Mouse (Mus musculus) heart, embryonic 16.5 days (tissue): ENCODE measurements at regions not wholly inside any gene's neighbourhood (a gene's known extent, or its start where the extent isn't known, plus 50 kb on each side); places are given as distances from the start of the nearest gene placed in this dataset.
A peak's percentile ranks its signal among the peaks of the same experiment; 100 is the strongest.

Source experiments
- ATAC-seq: fragments of 200-750 bp; cut with Nextera tagmentation; replicated peaks from 2 replicates; pipeline ENCODE4 v1.8.0; 2017; ENCODE audit warnings: moderate number of reproducible peaks; ENCODE audit not compliant: insufficient read depth, low FRiP score; ENCODE audit errors: extremely low read depth
- H3K27ac ChIP-seq: fragments of 300-500 bp; sonication (generic); 2 replicates; pipeline ENCODE4 v1.5.1; 2014; ENCODE audit warnings: mild to moderate bottlenecking, low read length, control low read depth, moderate library complexity
- H3K27me3 ChIP-seq: fragments of 300-500 bp; sonication (generic); 2 replicates; pipeline ENCODE4 v1.6.1; 2014; ENCODE audit warnings: low read length, mixed read lengths; ENCODE audit not compliant: control insufficient read depth, insufficient read depth
- H3K36me3 ChIP-seq: fragments of 300-500 bp; sonication (generic); 2 replicates; pipeline ENCODE4 v1.6.1; 2014; ENCODE audit not compliant: control insufficient read depth, insufficient read depth
- H3K4me1 ChIP-seq: fragments of 300-500 bp; sonication (generic); 2 replicates; pipeline ENCODE4 v1.6.1; 2014; ENCODE audit warnings: low read length, mixed read lengths; ENCODE audit not compliant: control insufficient read depth, insufficient read depth
- H3K4me2 ChIP-seq: fragments of 300-500 bp; sonication (generic); 2 replicates; pipeline ENCODE4 v1.6.1; 2014; ENCODE audit warnings: low read depth, mild to moderate bottlenecking, control low read depth, low read length
- H3K4me3 ChIP-seq: fragments of 300-500 bp; sonication (generic); 2 replicates; pipeline ENCODE4 v1.5.1; 2014; ENCODE audit warnings: mild to moderate bottlenecking, control low read depth, low read length
- H3K9ac ChIP-seq: fragments of 300-500 bp; sonication (generic); 2 replicates; pipeline ENCODE4 v1.6.1; 2014; ENCODE audit warnings: low read length, control low read depth
- H3K9me3 ChIP-seq: fragments of 300-500 bp; sonication (generic); replicated peaks from 2 replicates; pipeline ENCODE4 v1.6.1; 2016; ENCODE audit warnings: low read length; ENCODE audit not compliant: control insufficient read depth
- WGBS: fragments of 180-500 bp; shearing (Covaris S2); extraction: QIAGEN DNeasy Blood & Tissue Kit; methylation state at CpG from one replicate; pipeline ENCODE4 v1.1.7; 2014; 5-methylcytosine and 5-hydroxymethylcytosine counted together

- Histone ChIP-seq H3K27ac (no peak overlapping the region), H3K27me3 (peaks cover 10% of the 10 kb centered on the region), H3K4me3 (no peak overlapping the region), H3K36me3 (no peaks in the 10 kb centered on the region), H3K9ac (no peak overlapping the region), H3K4me1 (no peaks in the 10 kb centered on the region), H3K9me3 (no peaks in the 10 kb centered on the region), H3K4me2 (no peak overlapping the region)
- WGBS: 25% methylated on average over 9 of the region's 9 CpGs
- no peak for ATAC-seq
Observed at GRCm38 (mm10) chr15:7459992-7460820, 62.0 kb upstream of the Egflam start.

- 67% methylated on average over 18 of the region's 18 CpGs for WGBS
- peaks cover 2% of the 10 kb centered on the region for H3K9me3 ChIP-seq
Observed at GRCm38 (mm10) chr15:7462549-7462948, 64.4 kb upstream of the Egflam start.

GRCm38 (mm10) chr15:7463444-7464350 lies 65.5 kb upstream of the Egflam start:
- WGBS: 72% methylated on average over 15 of the region's 15 CpGs
- H3K36me3 ChIP-seq: no peaks in the 10 kb centered on the region
- H3K4me2 ChIP-seq: no peak overlapping the region
- no peaks in the 10 kb centered on the region for H3K4me1 ChIP-seq
- no peak overlapping the region for H3K9ac ChIP-seq
- no peak overlapping the region for H3K4me3 ChIP-seq
- peaks cover 10% of the 10 kb centered on the region for H3K27me3 ChIP-seq
- H3K9me3 ChIP-seq: peaks cover 2% of the 10 kb centered on the region
- no peak overlapping the region for H3K27ac ChIP-seq
- no peak for ATAC-seq

More at GRCm38 (mm10) chr15:7462549-7462948, 64.4 kb upstream of the Egflam start:
- no peak overlapping the region for H3K4me2 ChIP-seq
- peaks cover 10% of the 10 kb centered on the region for H3K27me3 ChIP-seq
- no peak for ATAC-seq
- H3K9ac ChIP-seq: no peak overlapping the region
- H3K4me1 ChIP-seq: no peaks in the 10 kb centered on the region
- no peaks in the 10 kb centered on the region for H3K36me3 ChIP-seq
- no peak overlapping the region for H3K4me3 ChIP-seq
- no peak overlapping the region for H3K27ac ChIP-seq

DNA sequence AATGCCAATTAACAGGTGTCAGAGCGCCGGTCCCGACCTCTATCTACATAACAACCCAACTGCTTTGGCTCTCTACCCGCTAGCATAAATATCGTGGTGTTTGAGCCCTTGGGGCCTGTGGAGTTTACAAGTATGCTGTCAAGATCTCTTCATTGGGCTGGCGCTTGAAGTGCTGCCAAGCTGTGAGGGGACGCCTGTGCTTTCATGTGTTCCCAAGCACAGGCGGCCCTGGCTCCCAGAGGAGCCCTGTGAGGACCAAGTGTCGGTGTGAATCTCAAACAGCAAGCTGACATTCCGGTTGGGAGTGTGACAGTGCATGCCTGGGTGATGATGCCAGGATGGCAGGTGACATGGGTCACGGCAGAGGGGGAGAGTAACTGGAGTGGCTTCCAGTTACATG lies 82.0 kb upstream of the Egflam start:
- peaks cover 5% of the 10 kb centered on the region; the same call in 1 of the 2 replicates for H3K9me3 ChIP-seq
- peaks cover 43% of the 10 kb centered on the region for H3K27me3 ChIP-seq
- no peak overlapping the region for H3K9ac ChIP-seq
- H3K4me2 ChIP-seq: peak overlapping the region; percentile 33
- no peak overlapping the region for H3K4me3 ChIP-seq
- peak; percentile 95 for ATAC-seq
- 0 out of 2 replicates have a peak overlapping the region, but pooled peaks have one; percentile 9 for H3K27ac ChIP-seq
- H3K4me1 ChIP-seq: peaks cover 14% of the 10 kb centered on the region
- WGBS: 4% methylated on average over 11 of the region's 11 CpGs
- no peaks in the 10 kb centered on the region for H3K36me3 ChIP-seq

GRCm38 (mm10) chr15:7480792-7481210 lies 82.6 kb upstream of the Egflam start:
- H3K27me3 ChIP-seq: peaks cover 43% of the 10 kb centered on the region
- no peaks in the 10 kb centered on the region for H3K36me3 ChIP-seq
- no peak overlapping the region for H3K9ac ChIP-seq
- peaks cover 5% of the 10 kb centered on the region; the same call in 1 of the 2 replicates for H3K9me3 ChIP-seq
- H3K4me2 ChIP-seq: peak overlapping the region; percentile 3; the same call in 1 of the 2 replicates
- 0 out of 2 replicates have a peak overlapping the region, but pooled peaks have one; percentile 9 for H3K27ac ChIP-seq
- no peak; the same call in 1 of the 2 replicates for ATAC-seq
- H3K4me3 ChIP-seq: no peak overlapping the region
- WGBS: 47% methylated on average over 5 of the region's 5 CpGs
- peaks cover 14% of the 10 kb centered on the region for H3K4me1 ChIP-seq

- H3K27ac ChIP-seq: no peak overlapping the region
- H3K9ac ChIP-seq: no peak overlapping the region
- no peaks in the 10 kb centered on the region for H3K9me3 ChIP-seq
- no peak overlapping the region for H3K4me2 ChIP-seq
- WGBS: 56% methylated on average over 5 of the region's 5 CpGs
- no peak for ATAC-seq
- H3K4me3 ChIP-seq: no peak overlapping the region
- H3K27me3 ChIP-seq: peaks cover 15% of the 10 kb centered on the region; the same call in 1 of the 2 replicates
- peaks cover 14% of the 10 kb centered on the region for H3K4me1 ChIP-seq
- no peaks in the 10 kb centered on the region for H3K36me3 ChIP-seq
Observed at GRCm38 (mm10) chr15:7483686-7484085, 85.5 kb upstream of the Egflam start.

GRCm38 (mm10) chr15:7491091-7491490 lies 92.9 kb upstream of the Egflam start:
- 91% methylated on average over 7 of the region's 7 CpGs for WGBS

GRCm38 (mm10) chr15:7493126-7493669 lies 95.0 kb upstream of the Egflam start:
- 66% methylated on average over 10 of the region's 10 CpGs for WGBS
- Histone ChIP-seq H3K36me3 (no peaks in the 10 kb centered on the region), H3K4me3 (no peak overlapping the region), H3K9me3 (no peaks in the 10 kb centered on the region), H3K27ac (no peak overlapping the region), H3K4me1 (no peaks in the 10 kb centered on the region), H3K9ac (no peak overlapping the region), H3K4me2 (no peak overlapping the region), H3K27me3 (no peaks in the 10 kb centered on the region)
- no peak for ATAC-seq

More at GRCm38 (mm10) chr15:7491091-7491490, 92.9 kb upstream of the Egflam start:
- no peak overlapping the region for H3K9ac ChIP-seq
- no peak overlapping the region for H3K27ac ChIP-seq
- no peaks in the 10 kb centered on the region for H3K9me3 ChIP-seq
- H3K4me2 ChIP-seq: no peak overlapping the region
- no peak overlapping the region for H3K4me3 ChIP-seq
- no peak for ATAC-seq
- H3K27me3 ChIP-seq: no peaks in the 10 kb centered on the region
- H3K4me1 ChIP-seq: no peaks in the 10 kb centered on the region
- H3K36me3 ChIP-seq: no peaks in the 10 kb centered on the region
